Mouse (Mus musculus) A20 (cell line): ENCODE measurements around the gene Dgkd.

ENCODE experiments used
- DNase-seq: peaks from one replicate; pipeline ENCODE4 v3.0.0-alpha.2; 2011; ENCODE audit warnings: low read depth, low spot score

The Dgkd gene

GRCm38 (mm10) chr1:87935095-87935494, 82.0 kb downstream of the Dgkd start:
- no peak for DNase-seq

- DNase-seq, result no peak
Measured at GRCm38 (mm10) chr1:87935546-87935945, 82.5 kb downstream of the Dgkd start.

DNA sequence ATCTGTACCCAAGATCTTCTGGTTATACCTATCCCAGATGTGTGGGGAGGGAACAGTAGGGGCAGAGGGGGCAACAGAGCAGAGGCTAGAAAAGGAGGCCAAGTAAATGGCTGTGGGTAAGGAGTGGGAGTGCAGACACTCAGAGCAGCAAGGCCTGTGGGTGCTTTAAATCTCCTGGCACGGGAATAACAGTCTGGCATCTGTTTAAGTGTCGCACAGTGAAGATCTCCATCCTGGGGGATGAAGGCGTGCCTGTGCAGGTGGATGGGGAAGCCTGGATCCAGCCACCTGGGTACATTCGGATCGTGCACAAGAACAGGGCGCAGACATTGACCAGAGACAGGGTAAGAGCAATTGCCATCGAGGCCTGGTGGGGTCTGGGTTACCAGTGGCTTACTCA, 83.0 kb downstream of the Dgkd start:
- no peak for DNase-seq

GRCm38 (mm10) chr1:87936516-87936915, 83.4 kb downstream of the Dgkd start:
- DNase-seq, result peak; percentile 41

GRCm38 (mm10) chr1:87941765-87942164, 88.7 kb downstream of the Dgkd start:
- no peak for DNase-seq

GRCm38 (mm10) chr1:87947681-87948091, 94.6 kb downstream of the Dgkd start:
- no peak for DNase-seq

GRCm38 (mm10) chr1:87951641-87952040, 98.6 kb downstream of the Dgkd start:
- DNase-seq, result no peak

GRCm38 (mm10) chr1:87953073-87953472, 100.0 kb downstream of the Dgkd start:
- no peak for DNase-seq

GRCm38 (mm10) chr1:87958931-87959330, 105.8 kb downstream of the Dgkd start:
- DNase-seq, result no peak

- no peak for DNase-seq
Measured at GRCm38 (mm10) chr1:87959532-87959931, 106.4 kb downstream of the Dgkd start.

GRCm38 (mm10) chr1:87959998-87960431, 106.9 kb downstream of the Dgkd start:
- peak; percentile 52 for DNase-seq

- no peak for DNase-seq
Measured at GRCm38 (mm10) chr1:87960752-87961151, 107.7 kb downstream of the Dgkd start.

DNA sequence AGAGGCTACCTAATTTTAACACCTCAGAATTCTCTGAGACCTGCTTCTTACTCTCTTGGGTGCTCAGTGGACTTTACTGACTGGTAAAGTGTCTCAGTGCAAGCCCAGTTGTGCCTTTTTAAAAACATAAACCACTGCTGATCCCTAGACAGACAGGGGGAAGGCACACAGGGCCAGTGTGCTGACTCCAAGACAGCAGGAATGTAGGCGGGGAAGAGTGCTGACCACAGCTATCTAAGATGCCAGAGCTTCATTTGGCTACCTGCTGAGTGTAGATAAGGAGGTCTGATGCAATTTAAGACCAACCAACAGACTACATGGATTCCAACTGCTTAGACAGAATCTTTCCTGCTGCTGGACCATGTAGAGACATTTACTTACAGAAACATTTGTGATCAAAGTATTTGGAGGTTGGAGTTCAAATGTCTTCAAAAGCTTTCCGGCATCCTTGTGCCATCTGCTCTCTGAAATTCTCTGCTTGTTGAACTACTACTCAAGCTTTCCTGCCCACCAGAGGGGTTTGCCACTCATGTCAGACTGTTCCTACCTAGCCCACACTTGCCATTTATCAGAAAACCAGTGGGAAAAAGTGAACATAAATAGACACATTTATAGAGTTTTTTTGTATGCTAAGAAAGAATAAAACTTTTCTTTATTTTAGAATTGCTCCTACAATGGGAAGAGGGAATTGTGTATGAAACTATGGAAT, 108.5 kb downstream of the Dgkd start:
- DNase-seq, result no peak

- DNase-seq, result no peak
Measured at GRCm38 (mm10) chr1:87970381-87970780, 117.3 kb downstream of the Dgkd start.

DNA sequence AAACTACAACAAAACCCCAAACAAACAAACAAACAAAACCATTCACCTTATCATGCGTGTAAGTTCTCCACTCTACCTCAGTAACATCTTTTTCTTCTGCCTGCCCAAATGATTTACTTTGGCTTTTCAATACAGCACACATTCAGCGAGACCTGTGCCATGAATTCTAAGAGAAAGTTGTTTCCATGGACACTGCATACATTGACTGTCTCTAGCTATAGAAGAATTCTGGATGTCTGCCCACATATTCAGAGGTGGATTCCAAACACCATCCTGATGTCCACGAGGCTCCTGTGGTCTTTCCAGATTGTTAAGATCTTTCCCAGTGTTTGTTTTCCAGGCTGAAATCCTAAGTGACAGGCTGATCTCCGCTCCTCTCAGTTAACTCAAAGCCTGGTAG, 129.2 kb downstream of the Dgkd start:
- no peak for DNase-seq

- no peak for DNase-seq
Measured at GRCm38 (mm10) chr1:87992716-87993115, 139.6 kb downstream of the Dgkd start.
